Mouse (Mus musculus) intestine, embryonic 16.5 days (tissue): Measurements from ENCODE around the gene Dcaf5. TPM values are rescaled to one million over a fixed set of nuclear protein-coding genes. Genes with fewer than 3 reads are reported as not detected.

Source experiments
- ATAC-seq: fragments of 200-750 bp; cut with Nextera tagmentation; 2 replicates; pipeline ENCODE4 v1.8.0; 2017; ENCODE audit warnings: moderate TSS enrichment, moderate library complexity
- H3K27ac ChIP-seq: fragments of 300-500 bp; sonication (generic); 2 replicates; pipeline ENCODE4 v1.5.1; 2014; ENCODE audit warnings: mild to moderate bottlenecking, low read length
- H3K27me3 ChIP-seq: fragments of 300-500 bp; sonication (generic); replicated peaks from 2 replicates; pipeline ENCODE4 v1.6.1; 2014; ENCODE audit warnings: low read length, control low read depth, mixed read lengths; ENCODE audit not compliant: control insufficient read depth, insufficient read depth
- H3K36me3 ChIP-seq: fragments of 300-500 bp; sonication (generic); 2 replicates; pipeline ENCODE4 v1.6.1; 2014; ENCODE audit warnings: low read length, control low read depth; ENCODE audit not compliant: control insufficient read depth, insufficient read depth
- H3K4me1 ChIP-seq: fragments of 300-500 bp; sonication (generic); 2 replicates; pipeline ENCODE4 v1.6.1; 2014; ENCODE audit warnings: low read length, control low read depth, mixed read lengths; ENCODE audit not compliant: control insufficient read depth, insufficient read depth
- H3K4me2 ChIP-seq: fragments of 300-500 bp; sonication (generic); 2 replicates; pipeline ENCODE4 v1.6.1; 2014; ENCODE audit warnings: low read depth, low read length, control low read depth
- H3K4me3 ChIP-seq: fragments of 300-500 bp; sonication (generic); 2 replicates; pipeline ENCODE4 v1.5.1; 2014; ENCODE audit warnings: mild to moderate bottlenecking, low read length
- H3K9ac ChIP-seq: fragments of 300-500 bp; sonication (generic); 2 replicates; pipeline ENCODE4 v1.6.1; 2014; ENCODE audit warnings: low read depth, low read length
- H3K9me3 ChIP-seq: fragments of 300-500 bp; sonication (generic); 2 replicates; pipeline ENCODE4 v1.6.1; 2016; ENCODE audit warnings: low read length, control low read depth; ENCODE audit not compliant: control insufficient read depth
- WGBS: fragments of 180-500 bp; shearing (Covaris S2); extraction: QIAGEN DNeasy Blood & Tissue Kit; methylation state at CpG from one replicate; pipeline ENCODE4 v1.1.7; 2014; 5-methylcytosine and 5-hydroxymethylcytosine counted together
- polyA plus RNA-seq: library from polyadenylated mRNA; unstranded; fragments of >200 nt; fragmentation: Nextera tagmentation; extraction: Ambion mirVana; gene quantifications from 2 replicates; pipeline ENCODE4 v1.2.1, GENCODE M21; 2015

The Dcaf5 gene
- polyA plus RNA-seq, 1 experiment from 2014 or later = 7.9 TPM

DNA sequence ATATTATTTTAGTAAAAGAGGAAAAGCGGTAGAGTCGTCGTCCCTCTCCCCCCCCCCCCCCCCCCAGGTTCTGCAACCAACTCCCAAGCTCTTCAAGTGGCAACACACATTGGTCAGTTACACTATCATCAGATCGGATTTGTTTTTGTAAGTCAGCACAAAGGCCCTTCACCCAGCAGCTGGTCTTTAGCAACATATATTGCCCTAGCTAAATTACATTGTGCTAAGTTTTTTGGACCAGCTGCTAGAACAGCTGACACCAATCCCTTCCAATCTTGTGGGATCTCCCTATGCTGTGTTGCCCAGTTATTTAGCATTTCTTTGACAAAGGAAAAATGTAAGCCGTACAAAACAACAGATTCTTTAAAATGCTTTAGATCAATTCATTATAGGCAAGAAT, 21.6 kb upstream of the Dcaf5 start:
- WGBS = 82% methylated on average over 5 of the region's 5 CpGs

DNA sequence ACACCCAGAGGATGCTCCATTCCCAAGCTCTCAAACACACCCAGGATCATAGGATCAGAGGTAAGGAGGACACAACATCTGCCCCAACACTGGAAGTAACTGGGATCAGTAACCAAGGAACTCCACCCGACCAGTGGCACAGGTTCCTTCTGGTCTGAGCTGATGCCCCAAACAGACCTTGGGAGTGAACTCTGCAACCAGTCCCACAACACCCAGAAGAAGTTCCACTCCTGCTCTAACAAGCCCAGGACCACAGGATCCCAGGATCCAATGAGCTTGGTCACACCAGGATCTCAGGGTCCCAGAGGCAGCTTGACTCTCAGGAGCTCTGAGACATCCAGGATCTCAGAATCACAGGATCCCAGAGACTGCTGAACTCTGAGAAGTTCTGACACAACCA, 17.1 kb upstream of the Dcaf5 start:
- 75% methylated on average over 1 of the region's 1 CpGs for WGBS

More for the DNA sequence above, 21.6 kb upstream of the Dcaf5 start:
- Histone ChIP-seq H3K9ac (no peak overlapping the region), H3K27me3 (no peaks in the 10 kb centered on the region), H3K4me2 (no peak overlapping the region), H3K4me1 (no peaks in the 10 kb centered on the region), H3K36me3 (no peaks in the 10 kb centered on the region), H3K27ac (no peak overlapping the region), H3K4me3 (no peak overlapping the region), H3K9me3 (no peaks in the 10 kb centered on the region)
- ATAC-seq = no peak

DNA sequence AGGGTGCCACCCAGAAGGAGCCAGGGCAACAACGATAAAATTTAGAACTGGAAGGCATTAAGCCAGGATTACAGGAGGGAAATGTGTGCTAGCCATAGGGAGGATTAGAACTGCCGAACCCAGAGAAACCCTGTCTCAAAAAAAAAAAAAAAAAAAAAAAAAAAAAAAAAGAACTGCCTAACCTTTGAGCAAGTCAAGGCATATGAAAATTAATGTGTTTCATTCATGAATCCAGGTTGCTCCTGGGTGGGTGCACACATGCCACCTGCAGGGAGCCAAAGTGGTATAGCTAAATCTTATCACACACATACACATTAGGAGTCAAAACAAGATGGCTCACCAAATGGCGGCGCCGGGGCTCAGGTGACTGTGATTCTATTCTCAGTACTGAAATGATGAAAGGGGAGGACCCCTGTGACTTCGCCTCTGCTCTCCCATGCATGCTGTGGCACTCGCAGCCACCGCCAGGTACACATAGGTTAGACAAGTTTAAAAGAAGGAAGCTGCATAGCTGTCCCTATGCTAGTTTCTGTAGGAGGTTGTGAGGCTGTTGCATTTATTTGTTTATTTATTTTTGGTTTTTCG, 8.2 kb upstream of the Dcaf5 start:
- H3K9ac ChIP-seq = no peak overlapping the region
- ATAC-seq = no peak
- WGBS = 86% methylated on average over 9 of the region's 9 CpGs
- no peak overlapping the region for H3K4me3 ChIP-seq
- H3K27ac ChIP-seq = no peak overlapping the region
- no peaks in the 10 kb centered on the region for H3K9me3 ChIP-seq
- H3K4me1 ChIP-seq = no peaks in the 10 kb centered on the region
- H3K4me2 ChIP-seq = no peak overlapping the region
- H3K27me3 ChIP-seq = no peaks in the 10 kb centered on the region
- no peaks in the 10 kb centered on the region for H3K36me3 ChIP-seq

More for the DNA sequence above, 17.1 kb upstream of the Dcaf5 start:
- Histone ChIP-seq H3K27ac (no peak overlapping the region), H3K36me3 (no peaks in the 10 kb centered on the region), H3K4me3 (no peak overlapping the region), H3K4me2 (no peak overlapping the region), H3K27me3 (no peaks in the 10 kb centered on the region), H3K9me3 (no peaks in the 10 kb centered on the region), H3K4me1 (no peaks in the 10 kb centered on the region), H3K9ac (no peak overlapping the region)
- no peak for ATAC-seq

DNA sequence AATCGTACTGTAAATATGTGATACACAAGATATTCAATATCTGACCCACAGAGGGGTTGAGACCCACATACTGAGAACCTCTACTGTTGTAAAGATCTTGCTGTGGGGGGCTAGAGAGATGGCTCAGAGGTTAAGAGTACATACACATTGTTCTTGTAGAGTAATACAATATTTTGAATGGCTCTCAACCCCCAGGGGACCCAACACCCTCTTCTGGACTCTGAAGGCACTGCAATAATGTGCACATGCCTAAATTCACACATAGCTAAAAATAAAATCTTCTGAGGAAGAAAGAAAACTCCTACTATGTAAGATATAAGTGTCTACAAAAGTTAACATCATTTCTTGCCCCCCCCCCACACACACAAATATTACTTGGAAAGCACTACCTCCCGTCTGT, 4.6 kb upstream of the Dcaf5 start:
- Histone ChIP-seq H3K9me3 (no peaks in the 10 kb centered on the region), H3K27ac (no peak overlapping the region), H3K4me2 (no peak overlapping the region), H3K27me3 (no peaks in the 10 kb centered on the region), H3K4me1 (peaks cover 6% of the 10 kb centered on the region; the same call in 1 of the 2 replicates), H3K4me3 (no peak overlapping the region), H3K36me3 (no peaks in the 10 kb centered on the region), H3K9ac (no peak overlapping the region)
- ATAC-seq = no peak
- WGBS = 85% methylated on average over 2 of the region's 2 CpGs

DNA sequence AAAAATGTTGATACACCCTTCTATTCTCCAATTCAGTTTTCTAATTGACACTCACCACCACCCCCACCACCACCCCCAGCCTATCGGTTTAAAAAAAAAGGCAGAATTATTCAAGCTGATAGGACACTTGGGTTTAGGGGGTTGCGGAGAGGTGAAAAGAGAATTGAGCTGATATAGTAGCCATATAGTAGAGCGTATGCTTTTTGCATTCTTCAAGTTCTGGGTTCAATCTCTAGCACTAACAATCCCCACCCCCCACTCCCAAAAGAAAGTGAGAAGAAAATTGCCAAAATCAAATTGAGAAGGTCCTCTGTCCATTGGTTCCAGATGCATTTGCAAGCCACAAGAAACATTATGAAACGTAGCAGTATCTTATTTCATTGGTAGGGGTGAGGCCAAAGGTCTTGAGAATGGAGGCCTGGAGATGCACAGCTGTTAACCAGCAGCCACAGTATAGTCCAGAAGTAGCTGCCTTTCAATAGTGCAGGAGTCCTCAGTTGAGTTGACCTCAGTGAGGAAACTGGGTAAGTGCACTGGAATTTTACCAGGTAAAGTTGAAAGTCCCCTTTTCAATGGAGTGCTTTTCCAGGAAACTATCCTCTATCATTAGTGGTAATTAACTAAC, 762 bp upstream of the Dcaf5 start:
- peaks cover 19% of the 10 kb centered on the region for H3K4me1 ChIP-seq
- no peak for ATAC-seq
- H3K4me2 ChIP-seq = peak overlapping the region; percentile 81
- peak overlapping the region; percentile 97 for H3K9ac ChIP-seq
- WGBS = 40% methylated on average over 4 of the region's 4 CpGs
- H3K27ac ChIP-seq = peak overlapping the region; percentile 98
- no peaks in the 10 kb centered on the region for H3K36me3 ChIP-seq
- no peaks in the 10 kb centered on the region for H3K9me3 ChIP-seq
- no peaks in the 10 kb centered on the region for H3K27me3 ChIP-seq
- peak overlapping the region; percentile 83 for H3K4me3 ChIP-seq

DNA sequence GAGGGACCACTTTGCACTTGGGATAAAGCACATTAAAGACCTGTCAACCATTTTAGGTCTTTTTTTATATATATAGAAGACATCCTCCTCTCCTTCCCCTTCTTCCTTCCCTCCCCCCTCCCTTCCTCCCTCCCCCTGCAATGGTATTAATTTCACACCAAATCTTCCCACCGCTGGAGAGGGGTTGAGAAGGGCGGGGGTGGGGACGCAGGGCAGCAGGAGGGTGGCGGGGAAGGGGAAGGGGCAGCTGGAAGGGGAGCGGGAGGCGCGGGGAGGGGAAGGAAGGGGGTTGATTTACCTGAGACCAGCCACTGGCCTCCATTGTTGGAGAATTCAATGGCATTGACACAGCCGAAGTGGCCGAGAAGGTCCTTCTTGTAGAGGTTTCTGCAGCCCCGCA, 514 bp downstream of the Dcaf5 start:
- Histone ChIP-seq H3K9me3 (no peaks in the 10 kb centered on the region), H3K4me1 (peaks cover 19% of the 10 kb centered on the region), H3K9ac (peak overlapping the region; percentile 97), H3K4me3 (peak overlapping the region; percentile 83), H3K27ac (peak overlapping the region; percentile 98), H3K27me3 (no peaks in the 10 kb centered on the region), H3K36me3 (no peaks in the 10 kb centered on the region), H3K4me2 (peak overlapping the region; percentile 81)
- peak; percentile 5 for ATAC-seq
- WGBS = 0% methylated on average over 10 of the region's 10 CpGs

DNA sequence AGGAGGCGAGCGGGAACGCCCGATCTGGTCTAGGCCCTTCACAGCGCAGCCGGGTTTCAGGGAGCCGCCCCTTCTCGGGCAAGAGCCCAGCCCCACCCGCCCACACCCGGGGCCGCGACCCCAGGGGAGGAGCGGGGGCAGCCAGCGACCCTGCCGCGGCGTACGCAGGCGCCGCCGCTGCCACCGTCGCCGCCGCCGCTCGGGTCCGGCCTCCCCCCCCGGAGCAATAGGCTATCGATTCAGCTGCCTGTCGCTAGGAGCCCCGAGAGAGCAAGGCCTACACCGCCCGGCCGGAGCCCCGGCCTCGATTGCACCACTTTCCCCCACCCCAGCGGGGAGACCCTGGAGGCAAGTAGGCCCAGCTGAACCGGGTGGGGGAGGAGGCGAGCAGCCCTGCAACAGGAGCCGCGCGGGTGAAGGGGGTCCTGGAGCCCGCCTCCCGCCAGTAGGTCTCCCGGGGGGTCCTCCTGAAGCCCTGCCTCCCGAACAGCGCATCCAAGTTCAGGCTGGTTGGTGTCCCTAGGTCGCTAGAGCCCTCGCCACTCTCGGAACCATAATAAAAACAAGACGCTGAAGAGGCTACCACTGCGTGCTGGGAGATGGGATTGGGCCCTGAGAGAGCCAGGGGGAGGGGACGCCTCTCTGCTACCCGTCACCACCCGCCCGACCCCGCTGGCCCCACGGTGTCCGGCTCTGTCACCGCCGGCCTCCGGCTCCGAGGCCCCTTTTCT, 1.3 kb downstream of the Dcaf5 start:
- under 1% methylated on average over 59 of the region's 64 CpGs for WGBS
- peak overlapping the region; percentile 98 for H3K27ac ChIP-seq
- H3K4me2 ChIP-seq = peak overlapping the region; percentile 81
- no peaks in the 10 kb centered on the region for H3K27me3 ChIP-seq
- H3K36me3 ChIP-seq = no peaks in the 10 kb centered on the region
- peak; percentile 75 for ATAC-seq
- H3K9ac ChIP-seq = peak overlapping the region; percentile 97
- H3K9me3 ChIP-seq = no peaks in the 10 kb centered on the region
- H3K4me3 ChIP-seq = peak overlapping the region; percentile 83
- H3K4me1 ChIP-seq = peaks cover 19% of the 10 kb centered on the region

DNA sequence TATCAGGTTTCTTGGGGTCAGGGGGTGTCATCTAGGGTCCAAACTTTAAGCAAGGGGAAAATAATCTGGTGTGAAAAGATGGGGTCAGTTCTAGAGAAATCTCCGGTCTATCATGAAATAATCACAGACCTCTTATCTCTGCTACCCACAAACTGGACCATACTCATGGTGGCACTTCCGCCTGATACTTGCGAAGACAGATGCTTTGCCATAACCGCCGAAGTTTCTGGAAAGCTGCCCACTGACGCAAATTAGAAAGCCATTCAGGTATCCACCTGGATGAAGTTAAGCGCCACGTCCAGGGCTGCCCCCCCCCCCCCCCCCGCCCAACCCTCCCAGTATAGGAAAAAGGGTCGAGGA, 1.8 kb downstream of the Dcaf5 start:
- no peaks in the 10 kb centered on the region for H3K9me3 ChIP-seq
- peak overlapping the region; percentile 81 for H3K4me2 ChIP-seq
- ATAC-seq = no peak
- peak overlapping the region; percentile 83 for H3K4me3 ChIP-seq
- H3K27me3 ChIP-seq = no peaks in the 10 kb centered on the region
- 5% methylated on average over 9 of the region's 10 CpGs for WGBS
- H3K9ac ChIP-seq = peak overlapping the region; percentile 97
- peaks cover 19% of the 10 kb centered on the region for H3K4me1 ChIP-seq
- H3K27ac ChIP-seq = peak overlapping the region; percentile 98
- no peaks in the 10 kb centered on the region for H3K36me3 ChIP-seq

DNA sequence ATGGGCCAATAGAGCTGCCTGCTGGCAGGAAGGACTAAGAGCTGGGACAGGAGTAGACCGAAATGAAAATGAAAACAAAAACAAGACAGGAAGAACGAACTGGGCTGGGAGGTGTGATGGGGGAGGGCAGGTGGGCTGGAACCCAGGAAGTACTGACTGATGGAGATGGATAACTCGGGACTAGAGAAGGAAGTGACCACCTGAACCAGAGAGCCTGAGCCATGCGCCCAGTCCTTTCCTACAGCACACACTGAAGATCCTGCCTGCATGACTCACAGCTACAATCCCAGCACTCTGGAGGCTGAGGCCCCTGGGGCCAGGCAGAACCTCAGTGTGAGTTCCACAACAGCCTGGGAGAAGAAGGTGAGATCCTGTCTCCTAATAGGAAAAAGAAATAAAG, 3.1 kb downstream of the Dcaf5 start:
- Histone ChIP-seq H3K27me3 (no peaks in the 10 kb centered on the region), H3K4me2 (no peak overlapping the region), H3K27ac (peak overlapping the region; percentile 48), H3K36me3 (no peaks in the 10 kb centered on the region), H3K4me3 (no peak overlapping the region), H3K4me1 (peaks cover 19% of the 10 kb centered on the region), H3K9me3 (no peaks in the 10 kb centered on the region), H3K9ac (no peak overlapping the region)
- 61% methylated on average over 4 of the region's 4 CpGs for WGBS
- ATAC-seq = no peak
